22 mouse cellular contexts compared by ENCODE assay signal in genomic region chr10:79949873-79950272, GRCm38 (mm10). TPM values are rescaled to one million over a fixed set of nuclear protein-coding genes. Genes with fewer than 3 reads are reported as not detected.
"Had no signal": no experiment of that assay in that cellular context is flagged by ENCODE, and none has a peak within 500 bp of the region (broad histone marks: within the 10 kb centered on the region; RNA-seq: fewer than 3 reads in every experiment).

No protein-coding gene starts in this region.

- H3K4me3 ChIP-seq: midbrain, embryonic 10.5 days; midbrain, embryonic 12.5 days; myocyte; neural tube, embryonic 13.5 days; neural tube, embryonic 15.5 days had no signal

- H3K4me2 ChIP-seq: lung, embryonic 14.5 days; midbrain, embryonic 12.5 days; neural tube, embryonic 13.5 days; neural tube, embryonic 15.5 days had no signal

- H3K9ac ChIP-seq: liver, embryonic 14.5 days; lung, embryonic 14.5 days; midbrain, embryonic 12.5 days; neural tube, embryonic 13.5 days; neural tube, embryonic 15.5 days had no signal

- ATAC-seq: midbrain, embryonic 16.5 days had no signal

- H3K27ac ChIP-seq: liver, embryonic 14.5 days; midbrain, embryonic 10.5 days; midbrain, embryonic 12.5 days; neural tube, embryonic 13.5 days; neural tube, embryonic 15.5 days had no signal

- DNase-seq: lung, adult 18-20 months; lung, embryonic 14.5 days; lung, postnatal 10 days; lung, postnatal 4 days; midbrain, embryonic 14.5 days; retina, postnatal 1 day; right cerebral cortex, adult 18-20 months; right cerebral cortex, postnatal 25 days; right cerebral cortex, postnatal 4 days; spleen, adult 18-20 months; thymus, adult 18-20 months; thymus, postnatal 14 days; thymus, postnatal 36 days had no signal

- H3K9me3 ChIP-seq: midbrain, embryonic 10.5 days; midbrain, embryonic 12.5 days; neural tube, embryonic 13.5 days; neural tube, embryonic 15.5 days had no signal

- H3K27me3 ChIP-seq: midbrain, embryonic 12.5 days; neural tube, embryonic 13.5 days; neural tube, embryonic 15.5 days had no signal

RNA-seq across cellular contexts. Expression of gene Grin3b, which starts 20.6 kb away (rescaled TPM):
- total RNA-seq: megakaryocyte-erythroid progenitor cell, adult 5-6 weeks had no signal
- polyA plus RNA-seq: small intestine, adult 2 months had no signal
